Mouse (Mus musculus): Measurements from ENCODE around the gene Abtb1. TPM values are rescaled to one million over a fixed set of nuclear protein-coding genes. Genes with fewer than 3 reads are reported as not detected.

Gene Abtb1
- 15.4 and 17.4 TPM in 2 replicates for polyA plus RNA-seq (2014; fragmentation: Nextera tagmentation; extraction: Ambion mirVana)

- ATAC-seq (ENCODE audit: low FRiP score), result peak; percentile 96
- Histone ChIP-seq H3K27ac (ENCODE audit: low read depth, low read length) (peak within 1 kb of the TSS; percentile 64), H3K4me2 (peak within 1 kb of the TSS; percentile 86), H3K4me1 (ENCODE audit: control insufficient read depth, insufficient read depth, low read length) (peaks cover 13% of the 10 kb centered on the region), H3K9ac (ENCODE audit: low read length) (peak within 1 kb of the TSS; percentile 79), H3K36me3 (ENCODE audit: control insufficient read depth, insufficient read depth, low read length) (no peaks in the 10 kb centered on the region), H3K9me3 (ENCODE audit: control insufficient read depth, low read length) (no peaks in the 10 kb centered on the region), H3K27me3 (ENCODE audit: control insufficient read depth, insufficient read depth, low read length) (no peaks in the 10 kb centered on the region), H3K4me3 (ENCODE audit: low read depth, low read length) (peak within 1 kb of the TSS; percentile 85)
- WGBS, result under 1% methylated on average over 72 of the region's 72 CpGs
- peak; percentile 100 for DNase-seq (ENCODE audit: low spot score, missing footprints)
Measured at GRCm38 (mm10) chr6:88841781-88842689, at the start of gene Abtb1. Gene Abtb1, minus strand, starts transcription at chr6:88841984.

- DNase-seq (ENCODE audit: low spot score, missing footprints) (no peak), ATAC-seq (ENCODE audit: low FRiP score) (no peak)
- Histone ChIP-seq H3K4me1 (ENCODE audit: control insufficient read depth, insufficient read depth, low read length) (no peaks in the 10 kb centered on the region), H3K9me3 (ENCODE audit: control insufficient read depth, low read length) (no peaks in the 10 kb centered on the region), H3K27ac (ENCODE audit: low read depth, low read length) (no peak overlapping the region), H3K4me3 (ENCODE audit: low read depth, low read length) (no peak overlapping the region), H3K27me3 (ENCODE audit: control insufficient read depth, insufficient read depth, low read length) (no peaks in the 10 kb centered on the region), H3K9ac (ENCODE audit: low read length) (no peak overlapping the region), H3K4me2 (no peak overlapping the region), H3K36me3 (ENCODE audit: control insufficient read depth, insufficient read depth, low read length) (peaks cover 67% of the 10 kb centered on the region)
- WGBS, result 86% methylated on average over 7 of the region's 7 CpGs
Measured at GRCm38 (mm10) chr6:88890832-88891231, 49.0 kb upstream of the Abtb1 start.

- no peak overlapping the region for H3K9ac ChIP-seq (ENCODE audit: low read length)
- H3K4me3 ChIP-seq (ENCODE audit: low read depth, low read length), result no peak overlapping the region
- DNase-seq (ENCODE audit: low spot score, missing footprints) (no peak), ATAC-seq (ENCODE audit: low FRiP score) (no peak)
- 95% methylated on average over 13 of the region's 13 CpGs for WGBS
- H3K9me3 ChIP-seq (ENCODE audit: control insufficient read depth, low read length), result no peaks in the 10 kb centered on the region
- H3K36me3 ChIP-seq (ENCODE audit: control insufficient read depth, insufficient read depth, low read length), result peaks cover 67% of the 10 kb centered on the region
- H3K4me1 ChIP-seq (ENCODE audit: control insufficient read depth, insufficient read depth, low read length), result no peaks in the 10 kb centered on the region
- H3K27me3 ChIP-seq (ENCODE audit: control insufficient read depth, insufficient read depth, low read length), result no peaks in the 10 kb centered on the region
- no peak overlapping the region for H3K4me2 ChIP-seq
- H3K27ac ChIP-seq (ENCODE audit: low read depth, low read length), result no peak overlapping the region
Measured at GRCm38 (mm10) chr6:88889410-88890042, 47.7 kb upstream of the Abtb1 start.

- Histone ChIP-seq H3K4me1 (ENCODE audit: control insufficient read depth, insufficient read depth, low read length) (peaks cover 7% of the 10 kb centered on the region), H3K4me3 (ENCODE audit: low read depth, low read length) (no peak overlapping the region), H3K27ac (ENCODE audit: low read depth, low read length) (no peak overlapping the region), H3K9me3 (ENCODE audit: control insufficient read depth, low read length) (no peaks in the 10 kb centered on the region), H3K4me2 (no peak overlapping the region), H3K36me3 (ENCODE audit: control insufficient read depth, insufficient read depth, low read length) (peaks cover 57% of the 10 kb centered on the region), H3K9ac (ENCODE audit: low read length) (no peak overlapping the region), H3K27me3 (ENCODE audit: control insufficient read depth, insufficient read depth, low read length) (no peaks in the 10 kb centered on the region)
- DNase-seq (ENCODE audit: low spot score, missing footprints) (no peak), ATAC-seq (ENCODE audit: low FRiP score) (peak; percentile 78)
- WGBS, result 80% methylated on average over 2 of the region's 2 CpGs
Measured at GRCm38 (mm10) chr6:88886417-88886967, 44.7 kb upstream of the Abtb1 start.

GRCm38 (mm10) chr6:88885644-88886416, 44.0 kb upstream of the Abtb1 start:
- H3K9ac ChIP-seq (ENCODE audit: low read length), result no peak overlapping the region
- 91% methylated on average over 12 of the region's 12 CpGs for WGBS
- no peak; the same call in 1 of the 2 replicates for ATAC-seq (ENCODE audit: low FRiP score)
- no peak overlapping the region for H3K4me2 ChIP-seq
- H3K4me1 ChIP-seq (ENCODE audit: control insufficient read depth, insufficient read depth, low read length), result peaks cover 7% of the 10 kb centered on the region
- no peak for DNase-seq (ENCODE audit: low spot score, missing footprints)
- H3K27ac ChIP-seq (ENCODE audit: low read depth, low read length), result peak overlapping the region; percentile 22; the same call in 1 of the 2 replicates
- H3K36me3 ChIP-seq (ENCODE audit: control insufficient read depth, insufficient read depth, low read length), result peaks cover 51% of the 10 kb centered on the region
- H3K27me3 ChIP-seq (ENCODE audit: control insufficient read depth, insufficient read depth, low read length), result no peaks in the 10 kb centered on the region
- no peak overlapping the region for H3K4me3 ChIP-seq (ENCODE audit: low read depth, low read length)
- H3K9me3 ChIP-seq (ENCODE audit: control insufficient read depth, low read length), result no peaks in the 10 kb centered on the region

- ATAC-seq (ENCODE audit: low FRiP score), result no peak
- no peaks in the 10 kb centered on the region for H3K27me3 ChIP-seq (ENCODE audit: control insufficient read depth, insufficient read depth, low read length)
- WGBS, result 96% methylated on average over 17 of the region's 17 CpGs
- no peak overlapping the region for H3K27ac ChIP-seq (ENCODE audit: low read depth, low read length)
- H3K9me3 ChIP-seq (ENCODE audit: control insufficient read depth, low read length), result no peaks in the 10 kb centered on the region
- no peak overlapping the region for H3K4me3 ChIP-seq (ENCODE audit: low read depth, low read length)
- DNase-seq (ENCODE audit: low spot score, missing footprints), result no peak
- peaks cover 7% of the 10 kb centered on the region for H3K4me1 ChIP-seq (ENCODE audit: control insufficient read depth, insufficient read depth, low read length)
- no peak overlapping the region for H3K9ac ChIP-seq (ENCODE audit: low read length)
- no peak overlapping the region for H3K4me2 ChIP-seq
- H3K36me3 ChIP-seq (ENCODE audit: control insufficient read depth, insufficient read depth, low read length), result peaks cover 43% of the 10 kb centered on the region
Measured at GRCm38 (mm10) chr6:88884690-88885089, 42.9 kb upstream of the Abtb1 start.

- Histone ChIP-seq H3K4me3 (ENCODE audit: low read depth, low read length) (no peak overlapping the region), H3K27me3 (ENCODE audit: control insufficient read depth, insufficient read depth, low read length) (no peaks in the 10 kb centered on the region), H3K9me3 (ENCODE audit: control insufficient read depth, low read length) (no peaks in the 10 kb centered on the region), H3K36me3 (ENCODE audit: control insufficient read depth, insufficient read depth, low read length) (peaks cover 38% of the 10 kb centered on the region), H3K4me1 (ENCODE audit: control insufficient read depth, insufficient read depth, low read length) (peaks cover 7% of the 10 kb centered on the region), H3K4me2 (no peak overlapping the region), H3K27ac (ENCODE audit: low read depth, low read length) (no peak overlapping the region), H3K9ac (ENCODE audit: low read length) (no peak overlapping the region)
- WGBS, result 95% methylated on average over 10 of the region's 10 CpGs
- ATAC-seq (ENCODE audit: low FRiP score), result no peak
- DNase-seq (ENCODE audit: low spot score, missing footprints), result no peak
Measured at GRCm38 (mm10) chr6:88884195-88884594, 42.4 kb upstream of the Abtb1 start.

GRCm38 (mm10) chr6:88881334-88881733, 39.5 kb upstream of the Abtb1 start:
- 60% methylated on average over 7 of the region's 7 CpGs for WGBS
- Histone ChIP-seq H3K36me3 (ENCODE audit: control insufficient read depth, insufficient read depth, low read length) (peaks cover 23% of the 10 kb centered on the region), H3K4me2 (no peak overlapping the region), H3K9me3 (ENCODE audit: control insufficient read depth, low read length) (no peaks in the 10 kb centered on the region), H3K9ac (ENCODE audit: low read length) (no peak overlapping the region), H3K27ac (ENCODE audit: low read depth, low read length) (0 out of 2 replicates have a peak overlapping the region, but pooled peaks have one; percentile 11), H3K4me1 (ENCODE audit: control insufficient read depth, insufficient read depth, low read length) (peaks cover 7% of the 10 kb centered on the region), H3K27me3 (ENCODE audit: control insufficient read depth, insufficient read depth, low read length) (no peaks in the 10 kb centered on the region), H3K4me3 (ENCODE audit: low read depth, low read length) (no peak overlapping the region)
- DNase-seq (ENCODE audit: low spot score, missing footprints) (no peak), ATAC-seq (ENCODE audit: low FRiP score) (peak; percentile 70)
